Mouse (Mus musculus) right cerebral cortex, postnatal 10 days (tissue): Measurements from ENCODE around the gene Rpl29.
A peak's percentile ranks its signal among the peaks of the same experiment; 100 is the strongest.

Experiments used
- DNase-seq, 2 experiments: peaks; one replicate each; pipeline ENCODE4 v3.0.0; 2021; ENCODE audit warnings: low spot score in 2 of 2

Rpl29 gene

DNA sequence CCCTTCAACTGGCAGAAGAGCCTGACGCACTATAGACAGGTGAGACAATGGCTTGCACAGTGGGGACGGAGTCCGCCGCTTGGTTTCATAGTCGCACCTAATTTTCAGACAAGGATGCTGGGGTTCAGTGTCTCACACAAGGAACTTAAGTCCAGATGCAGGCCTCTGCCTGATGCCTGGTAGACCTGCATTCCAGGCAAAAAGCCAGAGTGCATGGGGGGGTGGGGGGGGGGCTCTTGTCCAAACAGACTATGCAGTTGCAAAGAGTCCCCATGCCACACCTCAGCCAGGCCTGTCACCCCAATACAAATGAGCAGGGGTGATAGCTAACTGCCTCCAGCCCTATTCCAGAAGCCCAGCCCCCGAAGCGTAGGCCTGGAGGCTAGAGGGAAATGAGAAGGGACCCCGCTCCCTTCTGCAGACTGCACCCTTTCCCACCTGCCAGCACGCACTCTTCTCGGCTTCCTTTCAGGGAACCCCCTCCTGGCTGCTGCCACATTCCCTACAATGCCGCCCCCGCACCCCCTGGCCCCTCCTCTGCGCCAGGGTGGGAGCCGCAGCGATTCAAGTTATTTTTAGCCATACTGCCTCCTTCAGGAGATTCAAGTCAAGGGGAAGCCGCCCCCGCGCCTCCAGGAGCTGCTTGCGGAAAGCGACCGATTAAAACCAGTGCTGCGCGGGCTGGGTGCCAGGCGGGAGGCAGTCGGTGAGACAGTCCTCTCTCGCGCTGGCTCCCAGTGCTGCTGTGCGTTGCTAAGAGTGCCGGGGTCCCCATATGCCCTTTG, 11.2 kb upstream of the Rpl29 start:
- DNase-seq: peak; percentile 98 to 99

DNA sequence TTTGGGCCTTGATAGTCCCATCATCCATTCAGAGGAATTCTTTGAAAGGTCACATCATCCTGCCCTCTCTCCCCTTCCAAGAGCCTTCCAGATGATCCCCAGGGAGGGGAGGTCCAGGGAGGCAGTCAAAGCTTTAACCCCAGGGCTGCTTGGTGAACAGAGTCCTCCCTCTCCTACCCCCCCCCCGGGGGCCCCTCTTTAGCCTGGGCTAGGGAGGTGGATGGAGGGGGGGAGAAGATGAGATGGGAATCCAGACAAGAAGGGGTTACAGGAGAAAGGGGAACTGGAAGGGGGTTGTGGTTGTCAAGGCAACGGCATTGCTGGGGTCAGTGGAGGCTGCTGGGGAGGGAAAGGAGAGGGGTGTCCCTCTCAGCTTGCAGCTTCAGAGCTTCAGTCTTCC, 8.6 kb upstream of the Rpl29 start:
- DNase-seq: no peak

GRCm38 (mm10) chr9:106421033-106421864, 8.0 kb upstream of the Rpl29 start:
- no peak for DNase-seq

GRCm38 (mm10) chr9:106421865-106422160, 7.4 kb upstream of the Rpl29 start:
- DNase-seq: peak; percentile 92 to 93

DNA sequence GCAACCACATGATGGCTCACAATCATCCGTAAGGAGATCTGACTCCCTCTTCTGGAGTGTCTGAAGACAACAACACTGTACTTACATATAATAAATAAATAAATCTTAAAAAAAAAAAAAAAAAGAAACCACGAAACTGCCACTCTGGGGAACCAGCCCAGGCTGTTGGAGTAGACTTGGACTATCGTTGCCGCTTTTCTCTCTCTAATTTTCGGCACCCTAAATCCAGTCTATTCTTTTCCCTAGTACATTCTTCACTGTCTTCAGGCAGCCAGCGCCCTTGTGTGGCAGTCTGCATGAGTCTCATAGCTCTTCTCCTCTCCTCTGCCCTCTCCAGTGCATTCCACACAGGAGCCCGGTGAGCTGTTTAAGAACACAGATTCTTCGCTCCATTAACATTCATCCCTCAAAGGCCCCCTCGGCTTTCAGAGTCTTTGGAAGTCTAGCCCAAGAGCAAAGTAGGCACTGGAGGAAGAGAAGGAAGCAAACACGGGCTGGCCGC, 484 bp upstream of the Rpl29 start:
- no peak for DNase-seq

DNA sequence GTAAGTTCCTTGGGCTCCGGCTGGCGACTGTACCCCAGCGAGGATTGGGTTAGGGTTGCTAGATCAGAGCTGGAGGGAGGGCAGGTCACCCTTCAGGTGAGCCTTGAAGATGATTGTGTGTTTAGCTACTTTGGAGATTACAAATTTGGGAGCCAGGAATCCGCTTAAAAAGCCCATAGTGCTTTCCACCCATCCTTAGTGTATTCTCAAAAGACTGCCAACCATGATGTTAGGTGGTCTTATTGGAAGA, 686 bp downstream of the Rpl29 start:
- DNase-seq: no peak

DNA sequence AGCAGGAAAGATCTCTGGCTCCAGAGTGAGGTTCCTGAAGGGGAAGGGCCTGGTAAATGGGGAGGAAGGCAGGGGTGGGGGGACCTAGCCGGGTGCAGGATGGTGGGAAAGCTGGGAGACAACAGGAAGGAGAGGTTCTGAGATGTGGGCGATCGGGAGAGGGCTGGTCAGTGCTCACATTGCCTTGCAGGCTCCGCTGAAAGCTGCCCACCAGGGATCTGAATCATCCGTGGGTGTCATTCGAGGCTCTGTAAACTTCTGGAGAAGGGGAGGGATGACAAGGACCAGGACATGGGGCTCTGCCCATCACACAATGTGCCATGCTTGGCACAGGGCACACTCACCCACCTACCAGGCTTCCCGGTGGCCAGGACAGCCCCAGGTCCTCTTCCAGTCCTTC, 4.1 kb downstream of the Rpl29 start:
- peak in 1 of 2 experiments; percentile 32 for DNase-seq

- peak in 1 of 2 experiments; percentile 23 for DNase-seq
Observed at GRCm38 (mm10) chr9:106436566-106436965, 7.3 kb downstream of the Rpl29 start.

GRCm38 (mm10) chr9:106442680-106443079, 13.4 kb downstream of the Rpl29 start:
- DNase-seq: no peak

DNA sequence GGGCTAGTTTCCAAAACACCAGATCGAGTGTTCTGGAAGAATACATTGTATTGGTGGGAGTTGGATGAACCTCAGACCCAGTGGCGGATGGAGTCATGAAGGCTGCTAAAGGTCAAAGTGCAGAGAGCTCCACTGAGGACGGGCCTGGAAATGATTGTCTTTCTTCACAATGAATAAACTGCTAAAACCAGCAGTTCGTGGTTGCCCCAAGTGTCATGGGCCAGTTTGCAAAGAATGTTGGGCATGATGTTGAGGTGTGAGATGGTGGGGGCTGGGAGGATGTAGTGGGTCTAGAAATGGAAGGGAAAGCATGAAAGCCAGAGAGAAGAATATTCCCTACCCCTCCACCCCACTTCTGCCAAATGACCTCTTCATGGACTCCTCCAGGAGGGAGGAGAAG, 15.6 kb downstream of the Rpl29 start:
- no peak for DNase-seq

GRCm38 (mm10) chr9:106447348-106447747, 18.1 kb downstream of the Rpl29 start, which contains the start of the genes Abhd14b and Abhd14a:
Gene Abhd14b (plus strand): TSS chr9:106447459.
Gene Abhd14a (minus strand): TSS chr9:106447678.
- DNase-seq: peak; percentile 93 to 94

DNA sequence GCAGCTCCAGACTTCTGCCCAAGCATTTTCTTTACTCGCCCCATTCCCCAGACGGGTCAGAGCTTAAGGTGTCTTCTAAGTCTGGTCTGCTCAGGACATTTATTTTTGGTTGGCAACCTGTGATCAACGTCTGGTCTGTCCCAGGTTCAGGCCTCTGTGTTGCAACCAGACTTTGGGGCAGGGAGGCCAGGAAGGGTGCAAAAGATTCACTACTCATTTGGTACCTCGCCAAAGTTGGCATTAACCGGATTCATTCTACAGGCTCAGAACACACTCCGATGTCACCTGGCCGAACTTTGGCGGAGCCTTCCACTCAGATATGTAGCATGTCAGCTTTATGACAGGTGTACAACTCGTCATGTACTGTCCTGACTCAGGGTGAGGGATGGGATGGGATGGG, 18.7 kb downstream of the Rpl29 start:
- DNase-seq: no peak

DNA sequence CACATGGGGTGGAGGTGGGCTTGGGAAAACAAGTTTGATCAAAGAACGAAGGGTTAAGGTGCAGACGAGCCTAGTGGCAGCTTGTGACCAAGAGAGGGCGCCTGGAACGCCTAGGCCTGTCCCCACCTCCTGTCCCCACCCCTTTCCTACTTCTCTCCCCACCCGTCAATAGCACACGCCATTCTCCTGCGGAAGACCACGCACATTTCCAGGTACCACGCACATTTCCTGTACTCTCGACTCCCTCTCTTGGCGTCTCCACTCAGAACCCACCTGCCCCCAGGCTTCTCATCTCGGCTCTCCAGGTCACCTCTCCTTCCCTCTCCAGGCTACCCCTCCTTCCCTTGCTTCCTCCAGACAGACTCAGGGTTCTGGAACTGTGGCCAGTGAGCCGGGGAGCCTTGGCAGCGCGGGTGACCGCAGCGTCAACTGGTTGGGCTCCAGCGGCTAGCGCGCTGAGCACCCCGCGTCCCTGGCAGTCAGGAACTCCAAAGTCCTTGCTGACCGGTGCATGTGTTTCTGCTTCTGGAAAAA, 19.3 kb downstream of the Rpl29 start:
- DNase-seq: peak; percentile 84 to 87

DNA sequence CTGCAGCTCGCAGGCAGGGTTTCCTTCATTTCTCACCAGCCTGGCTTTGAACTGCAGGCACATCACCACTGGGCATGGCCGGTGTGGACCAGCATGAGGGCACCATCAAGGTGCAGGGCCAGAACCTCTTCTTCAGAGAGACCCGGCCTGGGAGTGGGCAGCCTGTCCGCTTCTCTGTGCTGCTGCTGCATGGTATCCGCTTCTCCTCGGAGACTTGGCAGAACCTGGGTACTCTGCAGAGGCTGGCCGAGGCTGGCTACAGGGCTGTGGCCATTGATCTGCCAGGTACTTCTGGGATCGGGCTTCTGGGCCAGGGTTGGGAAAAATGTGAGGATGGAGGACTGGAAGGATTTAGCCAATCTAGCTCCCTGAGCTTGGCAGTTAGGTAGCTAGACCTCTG, 20.7 kb downstream of the Rpl29 start:
- DNase-seq: no peak

GRCm38 (mm10) chr9:106450661-106451060, 21.4 kb downstream of the Rpl29 start:
- DNase-seq: no peak

GRCm38 (mm10) chr9:106451298-106451697, 22.0 kb downstream of the Rpl29 start:
- DNase-seq: no peak

- no peak for DNase-seq
Observed at GRCm38 (mm10) chr9:106451899-106452298, 22.6 kb downstream of the Rpl29 start.

GRCm38 (mm10) chr9:106452351-106452750, 23.1 kb downstream of the Rpl29 start:
- no peak for DNase-seq

DNA sequence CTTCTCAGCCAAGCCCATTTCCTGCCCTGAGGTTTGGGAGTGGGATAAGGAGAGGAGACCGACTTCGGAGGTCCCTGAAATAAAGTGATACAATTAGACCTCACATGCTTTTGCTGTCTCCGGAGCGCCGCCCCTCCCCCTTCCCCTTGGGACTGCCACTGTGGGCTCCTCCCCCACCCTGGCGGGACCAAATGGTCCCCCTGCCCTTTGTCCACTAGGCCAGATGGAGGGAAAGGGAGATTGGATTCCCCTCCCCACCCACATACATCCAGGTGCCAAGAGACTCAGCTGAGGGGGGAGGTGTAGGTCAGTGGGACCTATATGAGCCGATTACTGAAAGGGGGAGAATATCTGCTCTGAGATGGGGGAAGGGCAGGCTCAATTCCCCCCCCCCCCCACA, 23.6 kb downstream of the Rpl29 start:
- peak; percentile 72 to 76 for DNase-seq

DNA sequence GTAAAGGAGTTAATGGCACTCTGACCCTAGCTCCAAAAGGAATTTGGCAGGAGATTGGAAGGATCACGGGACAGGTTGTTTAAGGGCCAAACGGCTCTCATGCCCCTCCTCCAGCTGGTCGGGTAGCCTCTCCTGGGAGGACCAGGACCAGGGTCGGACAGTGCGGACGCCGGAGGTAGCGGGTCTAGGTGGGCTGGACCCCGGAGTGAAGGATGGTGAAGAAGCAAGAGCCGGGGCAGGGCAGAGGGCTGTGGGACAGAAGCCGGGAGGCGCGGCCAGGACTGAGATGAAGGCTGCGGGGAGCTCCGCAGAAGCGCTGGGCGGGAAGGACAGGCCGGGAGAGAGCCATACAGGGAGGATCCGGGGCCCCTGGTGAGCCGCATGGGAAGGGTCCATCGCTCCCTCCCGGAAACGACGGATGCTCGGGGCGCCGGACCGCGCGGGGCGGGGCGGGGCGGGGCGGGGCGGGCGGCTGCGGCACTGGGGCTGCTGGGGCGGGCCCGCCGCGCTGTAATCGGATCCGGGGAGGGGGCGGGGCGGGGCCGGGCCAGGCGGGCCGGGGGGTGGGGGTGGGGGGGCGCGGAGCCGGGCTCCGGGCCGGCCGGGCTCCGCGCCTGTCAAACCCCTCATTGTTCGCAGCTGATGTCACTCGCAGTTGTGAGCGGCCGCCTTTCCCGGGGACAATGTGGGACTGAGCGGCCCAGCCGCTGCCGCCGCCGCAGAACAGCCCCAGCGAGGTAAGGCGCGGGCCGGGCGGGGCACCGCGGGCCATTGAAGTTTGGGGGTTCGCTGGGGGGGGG, 24.2 kb downstream of the Rpl29 start, which contains the start of gene Pcbp4:
Gene Pcbp4, plus strand, starts transcription at position 21 of the 800 bp plus-strand sequence.
- peak in 1 of 2 experiments; percentile 74 for DNase-seq

- peak in 1 of 2 experiments; percentile 64 for DNase-seq
Observed at GRCm38 (mm10) chr9:106454071-106454761, 25.0 kb downstream of the Rpl29 start.
